Mouse (Mus musculus) midbrain, embryonic 14.5 days (tissue): ENCODE measurements around the gene Insyn1. TPM values are rescaled to one million over a fixed set of nuclear protein-coding genes. Genes with fewer than 3 reads are reported as not detected.

ENCODE experiments used
- ATAC-seq: fragments of 200-750 bp; cut with Nextera tagmentation; 2 replicates; pipeline ENCODE4 v1.8.0; 2017; ENCODE audit warnings: moderate number of reproducible peaks, moderate library complexity; ENCODE audit not compliant: low FRiP score, low TSS enrichment
- DNase-seq: peaks from one replicate; pipeline ENCODE4 v3.0.0-alpha.2; 2015
- H3K27ac ChIP-seq: fragments of 300-500 bp; sonication (generic); replicated peaks from 2 replicates; pipeline ENCODE4 v1.5.1; 2014; ENCODE audit warnings: mild to moderate bottlenecking, low read depth, low read length, moderate library complexity
- H3K27me3 ChIP-seq: fragments of 300-500 bp; sonication (generic); 2 replicates; pipeline ENCODE4 v1.6.1; 2014; ENCODE audit warnings: low read length, control low read depth, mixed read lengths; ENCODE audit not compliant: control insufficient read depth, insufficient read depth
- H3K36me3 ChIP-seq: fragments of 300-500 bp; sonication (generic); 2 replicates; pipeline ENCODE4 v1.6.1; 2014; ENCODE audit warnings: low read length, control low read depth; ENCODE audit not compliant: control insufficient read depth, insufficient read depth
- H3K4me1 ChIP-seq: fragments of 300-500 bp; sonication (generic); 2 replicates; pipeline ENCODE4 v1.6.1; 2014; ENCODE audit warnings: mild to moderate bottlenecking, antibody characterized with exemption, low read length, control low read depth; ENCODE audit not compliant: control insufficient read depth, insufficient read depth
- H3K4me2 ChIP-seq: fragments of 300-500 bp; sonication (generic); 2 replicates; pipeline ENCODE4 v1.6.1; 2014; ENCODE audit warnings: mild to moderate bottlenecking, low read length, moderate library complexity
- H3K4me3 ChIP-seq: fragments of 300-500 bp; sonication (generic); replicated peaks from 2 replicates; pipeline ENCODE4 v1.5.1; 2014; ENCODE audit warnings: low read depth, low read length
- H3K9ac ChIP-seq: fragments of 300-500 bp; sonication (generic); replicated peaks from 2 replicates; pipeline ENCODE4 v1.6.1; 2014; ENCODE audit warnings: mild to moderate bottlenecking, low read length, moderate library complexity
- H3K9me3 ChIP-seq: fragments of 300-500 bp; sonication (generic); 2 replicates; pipeline ENCODE4 v1.6.1; 2016; ENCODE audit warnings: low read length, control low read depth, mixed read lengths; ENCODE audit not compliant: control insufficient read depth
- WGBS: fragments of 180-500 bp; shearing (Covaris S2); extraction: QIAGEN DNeasy Blood & Tissue Kit; methylation state at CpG from one replicate; pipeline ENCODE4 v1.1.7; 2014; 5-methylcytosine and 5-hydroxymethylcytosine counted together
- polyA plus RNA-seq: library from polyadenylated mRNA; unstranded; fragments of >200 nt; fragmentation: Nextera tagmentation; extraction: Ambion mirVana; gene quantifications from 2 replicates; pipeline ENCODE4 v1.2.1, GENCODE M21; 2014

Insyn1 gene
- polyA plus RNA-seq, 1 experiment from 2014 or later = 10.5 TPM

DNA sequence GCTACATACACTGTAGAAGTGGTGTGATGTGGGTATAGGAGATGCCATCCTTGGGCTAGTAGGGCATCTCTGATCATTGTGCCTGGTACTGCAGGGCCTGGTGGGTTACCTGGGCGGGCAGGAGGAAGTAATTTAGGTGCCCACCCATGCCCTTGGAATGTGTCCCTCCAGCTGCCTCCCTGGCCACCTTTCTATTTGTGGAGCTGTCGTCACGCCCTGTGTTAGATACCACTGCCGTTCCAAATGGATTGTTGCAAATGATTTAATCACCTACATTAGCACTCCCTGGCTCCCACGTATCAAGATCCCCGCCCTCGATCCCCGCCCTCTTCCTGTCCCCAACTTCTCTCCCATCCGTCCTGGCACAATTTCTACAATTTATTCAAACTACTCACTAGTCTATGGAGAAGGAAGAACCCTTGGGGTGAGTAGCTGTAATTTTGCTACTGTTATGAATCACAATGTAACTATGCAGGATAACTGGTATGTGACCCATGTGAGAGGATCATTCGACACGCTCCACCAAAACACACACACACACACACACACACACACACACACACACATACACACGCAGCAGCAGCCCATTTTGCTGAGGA is 40.3 kb upstream of the Insyn1 start:
- Histone ChIP-seq H3K4me2 (no peak overlapping the region), H3K9me3 (no peaks in the 10 kb centered on the region), H3K27me3 (no peaks in the 10 kb centered on the region), H3K36me3 (no peaks in the 10 kb centered on the region), H3K27ac (no peak overlapping the region), H3K4me3 (no peak overlapping the region), H3K9ac (no peak overlapping the region), H3K4me1 (peaks cover 6% of the 10 kb centered on the region; the same call in 1 of the 2 replicates)
- no peak for ATAC-seq
- no peak for DNase-seq
- 86% methylated on average over 12 of the region's 12 CpGs for WGBS

- ATAC-seq (no peak), DNase-seq (peak; percentile 52)
- H3K4me1 ChIP-seq = peaks cover 6% of the 10 kb centered on the region; the same call in 1 of the 2 replicates
- no peak overlapping the region for H3K4me3 ChIP-seq
- H3K4me2 ChIP-seq = no peak overlapping the region
- peak overlapping the region; percentile 55 for H3K27ac ChIP-seq
- no peaks in the 10 kb centered on the region for H3K36me3 ChIP-seq
- no peaks in the 10 kb centered on the region for H3K9me3 ChIP-seq
- H3K27me3 ChIP-seq = no peaks in the 10 kb centered on the region
- WGBS = 27% methylated on average over 3 of the region's 3 CpGs
- no peak overlapping the region for H3K9ac ChIP-seq
These were observed 38.9 kb upstream of the Insyn1 start for GRCm38 (mm10) chr9:58449526-58449925.

- H3K27ac ChIP-seq = no peak overlapping the region
- WGBS = 82% methylated on average over 5 of the region's 5 CpGs
These were observed 34.5 kb upstream of the Insyn1 start for GRCm38 (mm10) chr9:58453791-58454378.

GRCm38 (mm10) chr9:58454886-58455285 is 33.5 kb upstream of the Insyn1 start:
- peaks cover 33% of the 10 kb centered on the region for H3K4me1 ChIP-seq
- ATAC-seq = no peak
- WGBS = 51% methylated on average over 3 of the region's 3 CpGs
- H3K27ac ChIP-seq = peak overlapping the region; percentile 55; the same call in 1 of the 2 replicates
- no peak overlapping the region for H3K9ac ChIP-seq
- H3K27me3 ChIP-seq = no peaks in the 10 kb centered on the region
- H3K4me2 ChIP-seq = no peak overlapping the region
- H3K9me3 ChIP-seq = no peaks in the 10 kb centered on the region
- DNase-seq = no peak
- H3K4me3 ChIP-seq = no peak overlapping the region
- H3K36me3 ChIP-seq = no peaks in the 10 kb centered on the region

More at GRCm38 (mm10) chr9:58453791-58454378, 34.5 kb upstream of the Insyn1 start:
- Histone ChIP-seq H3K4me2 (no peak overlapping the region), H3K27me3 (no peaks in the 10 kb centered on the region), H3K9me3 (no peaks in the 10 kb centered on the region), H3K9ac (no peak overlapping the region), H3K4me1 (peaks cover 39% of the 10 kb centered on the region), H3K4me3 (no peak overlapping the region), H3K36me3 (no peaks in the 10 kb centered on the region)
- DNase-seq = no peak
- ATAC-seq = no peak

DNA sequence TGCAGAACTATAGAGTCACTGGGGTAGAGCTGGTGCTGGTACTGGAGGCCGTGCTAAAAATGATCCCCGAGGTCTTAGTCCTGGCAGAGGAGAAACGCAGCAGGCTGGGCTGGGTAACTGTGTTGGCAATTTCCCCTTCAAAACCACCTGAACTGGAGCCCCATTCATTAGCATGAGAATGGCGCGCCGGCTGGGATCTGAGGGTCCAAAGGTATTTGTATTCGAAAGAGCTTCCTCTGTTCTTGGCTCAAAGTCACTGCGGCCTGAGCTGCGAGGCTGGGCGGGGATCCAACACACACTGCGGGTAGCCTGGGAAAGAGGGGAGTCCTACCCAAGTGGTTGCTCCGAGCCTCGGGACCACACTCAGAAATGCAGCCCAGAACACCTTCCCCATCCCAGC is 32.6 kb upstream of the Insyn1 start:
- H3K4me2 ChIP-seq = peak overlapping the region; percentile 12; the same call in 1 of the 2 replicates
- peak; percentile 86 for DNase-seq
- peak; percentile 47; the same call in 1 of the 2 replicates for ATAC-seq
- H3K4me1 ChIP-seq = peaks cover 33% of the 10 kb centered on the region
- H3K36me3 ChIP-seq = no peaks in the 10 kb centered on the region
- no peaks in the 10 kb centered on the region for H3K9me3 ChIP-seq
- under 1% methylated on average over 13 of the region's 13 CpGs for WGBS
- H3K27me3 ChIP-seq = no peaks in the 10 kb centered on the region
- H3K9ac ChIP-seq = no peak overlapping the region
- H3K27ac ChIP-seq = peak overlapping the region; percentile 56
- H3K4me3 ChIP-seq = no peak overlapping the region

GRCm38 (mm10) chr9:58457481-58457955 is 30.9 kb upstream of the Insyn1 start:
- WGBS = 46% methylated on average over 7 of the region's 7 CpGs
- DNase-seq = peak; percentile 81
- H3K36me3 ChIP-seq = no peaks in the 10 kb centered on the region

DNA sequence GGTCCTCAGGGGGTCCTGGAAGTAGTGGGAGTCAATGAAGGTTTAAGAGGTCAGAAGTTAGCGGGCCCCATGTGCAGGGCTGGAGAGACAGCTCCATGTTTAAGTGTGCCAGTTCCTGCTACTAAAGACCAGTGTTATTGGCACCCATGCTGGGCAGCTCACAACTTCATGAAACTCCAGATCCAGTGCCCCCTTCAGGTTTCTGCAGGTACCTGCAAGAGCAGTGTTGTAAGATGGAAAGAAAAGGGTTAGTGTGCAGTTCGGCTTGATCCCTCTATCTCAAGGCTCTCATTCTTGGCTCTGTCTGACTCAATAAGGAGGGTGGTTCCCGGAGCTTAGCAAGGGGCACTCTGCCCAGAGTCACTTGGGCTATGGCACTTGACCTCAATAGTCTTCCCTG is 30.1 kb upstream of the Insyn1 start:
- peaks cover 33% of the 10 kb centered on the region for H3K4me1 ChIP-seq
- H3K36me3 ChIP-seq = no peaks in the 10 kb centered on the region
- no peaks in the 10 kb centered on the region for H3K9me3 ChIP-seq
- no peak overlapping the region for H3K4me2 ChIP-seq
- WGBS = 85% methylated on average over 3 of the region's 3 CpGs
- no peak for DNase-seq
- no peak overlapping the region for H3K9ac ChIP-seq
- H3K27ac ChIP-seq = peak overlapping the region; percentile 61; the same call in 1 of the 2 replicates
- no peak overlapping the region for H3K4me3 ChIP-seq
- no peak; the same call in 1 of the 2 replicates for ATAC-seq
- H3K27me3 ChIP-seq = no peaks in the 10 kb centered on the region

More at GRCm38 (mm10) chr9:58457481-58457955, 30.9 kb upstream of the Insyn1 start:
- ATAC-seq = peak; percentile 73
- Histone ChIP-seq H3K9ac (no peak overlapping the region), H3K9me3 (no peaks in the 10 kb centered on the region), H3K27me3 (no peaks in the 10 kb centered on the region), H3K4me2 (no peak overlapping the region), H3K4me3 (no peak overlapping the region), H3K27ac (peak overlapping the region; percentile 61), H3K4me1 (peaks cover 33% of the 10 kb centered on the region)

DNA sequence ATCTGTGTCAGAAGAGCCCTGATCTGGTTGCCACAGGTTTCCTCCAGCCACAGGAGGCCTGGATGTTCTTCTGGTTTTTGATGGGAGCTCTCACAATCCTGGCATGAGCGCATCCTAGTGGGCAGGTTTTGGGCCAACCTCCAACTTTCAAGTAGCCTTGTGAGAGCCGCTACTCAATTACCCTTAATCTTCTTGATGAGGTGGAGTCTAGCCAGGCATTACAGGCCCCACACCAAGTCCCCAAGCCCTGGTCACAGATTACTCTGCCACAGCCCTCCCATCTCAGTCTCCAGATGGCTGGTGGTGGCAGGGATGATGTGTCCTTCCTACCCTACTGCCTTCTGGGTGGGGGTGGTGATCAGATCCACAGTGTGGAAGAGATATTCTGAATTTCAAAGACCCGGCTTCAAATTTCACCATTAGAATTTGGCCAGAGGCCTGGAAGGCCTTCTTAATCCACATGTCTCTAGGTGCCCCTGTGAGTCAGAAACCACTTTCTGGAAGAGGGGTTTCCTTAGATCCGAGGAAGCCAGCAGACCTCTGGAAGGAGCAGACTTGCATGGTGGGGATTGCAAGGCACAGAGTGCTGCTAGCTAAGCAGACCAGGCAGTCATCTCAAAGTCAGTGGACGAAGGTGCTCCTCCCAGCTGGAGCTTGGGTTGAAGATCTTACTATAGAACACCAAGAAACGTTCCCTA is 29.4 kb upstream of the Insyn1 start:
- Histone ChIP-seq H3K36me3 (no peaks in the 10 kb centered on the region), H3K9ac (no peak overlapping the region), H3K27me3 (no peaks in the 10 kb centered on the region), H3K27ac (no peak overlapping the region), H3K4me3 (no peak overlapping the region), H3K4me2 (no peak overlapping the region), H3K9me3 (no peaks in the 10 kb centered on the region), H3K4me1 (peaks cover 33% of the 10 kb centered on the region)
- DNase-seq (no peak), ATAC-seq (no peak)
- WGBS = 76% methylated on average over 6 of the region's 6 CpGs
